Mouse (Mus musculus) MEL (cell line): ENCODE measurements around the gene B130006D01Rik. TPM values are rescaled to one million over a fixed set of nuclear protein-coding genes. Genes with fewer than 3 reads are reported as not detected.

Source experiments
- DNase-seq: peaks from one replicate; pipeline ENCODE4 v3.0.0; 2011; ENCODE audit warnings: low read depth, low spot score
- H3K27ac ChIP-seq: 2 replicates; pipeline ENCODE4 v1.5.1; 2012; ENCODE audit warnings: low read depth, mild to moderate bottlenecking, control low read depth, low read length, moderate library complexity; ENCODE audit not compliant: control insufficient read depth
- H3K27me3 ChIP-seq, 2 experiments: fragments of 150-350 bp in 1 of 2; sonication (generic) in 1 of 2; 2 replicates each; pipeline ENCODE4 v1.6.1; 2012; ENCODE audit warnings: low read length in 2 of 2, mild to moderate bottlenecking in 2 of 2, improper control_type of control experiment in 1 of 2, moderate library complexity in 1 of 2; ENCODE audit not compliant: insufficient read depth in 2 of 2, control insufficient read depth in 1 of 2
- H3K36me3 ChIP-seq, 2 experiments: 2 replicates each; pipeline ENCODE4 v1.6.1; 2012 to 2014; ENCODE audit warnings: low read length in 2 of 2, improper control_type of control experiment in 1 of 2, inconsistent platforms in 1 of 2, mild to moderate bottlenecking in 1 of 2; ENCODE audit not compliant: insufficient read depth in 2 of 2, control insufficient read depth in 1 of 2
- H3K4me1 ChIP-seq, 2 experiments: fragments of 150-350 bp in 1 of 2; sonication (generic) in 1 of 2; 2 replicates each; pipeline ENCODE4 v1.6.1; 2012; ENCODE audit warnings: low read length in 2 of 2, improper control_type of control experiment in 1 of 2, mild to moderate bottlenecking in 1 of 2; ENCODE audit not compliant: insufficient read depth in 2 of 2, control insufficient read depth in 1 of 2
- H3K4me3 ChIP-seq, 2 experiments: fragments of 150-350 bp in 1 of 2; sonication (generic) in 1 of 2; 2 replicates each; pipeline ENCODE4 v1.5.1; 2012; ENCODE audit warnings: low read depth in 2 of 2, low read length in 2 of 2, mild to moderate bottlenecking in 2 of 2, moderate library complexity in 2 of 2, control low read depth in 1 of 2, improper control_type of control experiment in 1 of 2; ENCODE audit not compliant: control insufficient read depth in 1 of 2, insufficient read depth in 1 of 2
- H3K79me2 ChIP-seq: 2 replicates; pipeline ENCODE4 v1.6.1; 2012; ENCODE audit warnings: mild to moderate bottlenecking, low read length, moderate library complexity; ENCODE audit not compliant: control insufficient read depth, poor library complexity, insufficient read depth
- H3K9ac ChIP-seq: 2 replicates; pipeline ENCODE4 v1.6.1; 2012; ENCODE audit warnings: low read depth, mild to moderate bottlenecking, control low read depth, low read length, moderate library complexity; ENCODE audit not compliant: control insufficient read depth, poor library complexity, severe bottlenecking
- H3K9me3 ChIP-seq: fragments of 150-350 bp; sonication (generic); replicated peaks from 2 replicates; pipeline ENCODE4 v1.6.1; 2012; ENCODE audit warnings: mild to moderate bottlenecking, low read length, improper control_type of control experiment, moderate library complexity; ENCODE audit not compliant: insufficient read depth
- CHD2 ChIP-seq: IDR thresholded peaks from 2 replicates; pipeline ENCODE4 v1.6.1; 2011; ENCODE audit warnings: low read length, improper control_type of control experiment
- ELF1 ChIP-seq: IDR thresholded peaks from 2 replicates; pipeline ENCODE4 v1.6.1; 2014; ENCODE audit warnings: low read depth, mild to moderate bottlenecking, inconsistent platforms, low read length, improper control_type of control experiment, moderate library complexity
- GATA1 ChIP-seq: IDR thresholded peaks from 2 replicates; pipeline ENCODE4 v1.6.1; 2011; ENCODE audit warnings: low read depth, low read length, improper control_type of control experiment
- HCFC1 ChIP-seq: IDR thresholded peaks from 2 replicates; pipeline ENCODE4 v1.6.1; 2012; ENCODE audit warnings: low read depth, mild to moderate bottlenecking, inconsistent platforms, low read length, improper control_type of control experiment, moderate library complexity
- JUND ChIP-seq: IDR thresholded peaks from 2 replicates; pipeline ENCODE4 v1.6.1; 2011; ENCODE audit warnings: low read depth, mild to moderate bottlenecking, improper control_type of control experiment, low read length
- MEF2A ChIP-seq: IDR thresholded peaks from 2 replicates; pipeline ENCODE4 v1.6.1; 2014; ENCODE audit warnings: low read depth, mild to moderate bottlenecking, inconsistent platforms, low read length, improper control_type of control experiment; ENCODE audit not compliant: poor library complexity, insufficient replicate concordance, severe bottlenecking; ENCODE audit errors: extremely low read depth
- MXI1 ChIP-seq: IDR thresholded peaks from 2 replicates; pipeline ENCODE4 v1.6.1; 2011; ENCODE audit warnings: mild to moderate bottlenecking, low read depth, low read length, improper control_type of control experiment
- MYB ChIP-seq: IDR thresholded peaks from 2 replicates; pipeline ENCODE4 v1.6.1; 2011; ENCODE audit warnings: mild to moderate bottlenecking, low read depth, low read length, improper control_type of control experiment
- NRF1 ChIP-seq: IDR thresholded peaks from 2 replicates; pipeline ENCODE4 v1.6.1; 2014; ENCODE audit warnings: low read depth, mild to moderate bottlenecking, inconsistent platforms, low read length, improper control_type of control experiment, moderate library complexity; ENCODE audit not compliant: poor library complexity, insufficient read depth, severe bottlenecking
- POLR2A ChIP-seq, 2 experiments: IDR thresholded peaks; 2 replicates each; pipeline ENCODE4 v1.6.1; 2011 to 2012; ENCODE audit warnings: low read length in 2 of 2, mild to moderate bottlenecking in 2 of 2, control low read depth in 1 of 2, improper control_type of control experiment in 1 of 2, low read depth in 1 of 2, moderate library complexity in 1 of 2; ENCODE audit not compliant: control insufficient read depth in 1 of 2, insufficient read depth in 1 of 2, poor library complexity in 1 of 2
- RCOR1 ChIP-seq: IDR thresholded peaks from 2 replicates; pipeline ENCODE4 v1.6.1; 2012; ENCODE audit warnings: low read depth, mild to moderate bottlenecking, inconsistent platforms, low read length, improper control_type of control experiment
- SIN3A ChIP-seq: IDR thresholded peaks from 2 replicates; pipeline ENCODE4 v1.6.1; 2012; ENCODE audit warnings: low read length, improper control_type of control experiment, inconsistent platforms
- SMC3 ChIP-seq: IDR thresholded peaks from 2 replicates; pipeline ENCODE4 v1.6.1; 2011; ENCODE audit warnings: low read depth, low read length, improper control_type of control experiment
- TBP ChIP-seq: IDR thresholded peaks from 2 replicates; pipeline ENCODE4 v1.8.0; 2011; ENCODE audit warnings: low read depth, low read length, improper control_type of control experiment
- UBTF ChIP-seq: IDR thresholded peaks from 2 replicates; pipeline ENCODE4 v1.6.1; 2012; ENCODE audit warnings: low read depth, mild to moderate bottlenecking, inconsistent platforms, low read length, improper control_type of control experiment, moderate library complexity, borderline replicate concordance; ENCODE audit not compliant: insufficient read depth
- ZKSCAN1 ChIP-seq: IDR thresholded peaks from 2 replicates; pipeline ENCODE4 v1.6.1; 2012; ENCODE audit warnings: low read depth, mild to moderate bottlenecking, inconsistent platforms, low read length, improper control_type of control experiment, moderate library complexity
- ZMIZ1 ChIP-seq: IDR thresholded peaks from 2 replicates; pipeline ENCODE4 v1.6.1; 2012; ENCODE audit warnings: low read depth, mild to moderate bottlenecking, inconsistent platforms, low read length, improper control_type of control experiment, moderate library complexity
- ZNF384 ChIP-seq: IDR thresholded peaks from 2 replicates; pipeline ENCODE4 v1.6.1; 2012; ENCODE audit warnings: low read depth, mild to moderate bottlenecking, inconsistent platforms, low read length, improper control_type of control experiment
- polyA plus RNA-seq, 2 experiments: library from polyadenylated mRNA; stranded (reverse) in 1 of 2; unstranded in 1 of 2; fragments of >175 nt in 1 of 2; fragments of >200 nt in 1 of 2; gene quantifications; 2 replicates each; pipeline versions ENCODE4 v1.2.1 to v1.2.4; 2012; ENCODE audit warnings: low replicate concordance in 2 of 2, low read depth in 1 of 2; ENCODE audit not compliant: insufficient read length in 2 of 2, insufficient read depth in 1 of 2, missing spikeins in 1 of 2
- total RNA-seq: library from RNA; depleted of rRNA; stranded (reverse); fragments of 300-350 nt; gene quantifications from 2 replicates; pipeline ENCODE4 v1.2.3, GENCODE M21; 2012

The B130006D01Rik gene
- total and polyA plus RNA-seq, 3 experiments: 0.11 to 0.73 TPM; not detected in 1

- Histone ChIP-seq H3K9ac (no peak overlapping the region), H3K27me3 (no peaks in the 10 kb centered on the region), H3K4me1 (peaks cover 8 to 15% of the 10 kb centered on the region in 2 experiments), H3K79me2 (peaks cover 50% of the 10 kb centered on the region), H3K4me3 (no peak overlapping the region), H3K27ac (no peak overlapping the region), H3K9me3 (no peaks in the 10 kb centered on the region), H3K36me3 (peaks cover 14 to 18% of the 10 kb centered on the region in 2 experiments)
- TF ChIP-seq MEF2A: no peak
- no peak for TF ChIP-seq SIN3A
- no peak for TF ChIP-seq ZKSCAN1
- TF ChIP-seq MYB: no peak
- TF ChIP-seq UBTF: no peak
- no peak for TF ChIP-seq CHD2
- no peak for TF ChIP-seq TBP
- TF ChIP-seq ELF1: no peak
- TF ChIP-seq ZMIZ1: no peak
- TF ChIP-seq JUND: no peak
- TF ChIP-seq NRF1: no peak
- no peak for TF ChIP-seq POLR2A (IDR thresholded peaks at IDR 0.05; ENCODE audit: control insufficient read depth in 1 of 2, insufficient read depth in 1 of 2, low read depth in 1 of 2, low read length in 2 of 2, poor library complexity in 1 of 2)
- TF ChIP-seq GATA1: no peak
- TF ChIP-seq MXI1: no peak
- no peak for DNase-seq
These were observed 21.1 kb downstream of the B130006D01Rik start for GRCm38 (mm10) chr11:95744521-95744920.

DNA sequence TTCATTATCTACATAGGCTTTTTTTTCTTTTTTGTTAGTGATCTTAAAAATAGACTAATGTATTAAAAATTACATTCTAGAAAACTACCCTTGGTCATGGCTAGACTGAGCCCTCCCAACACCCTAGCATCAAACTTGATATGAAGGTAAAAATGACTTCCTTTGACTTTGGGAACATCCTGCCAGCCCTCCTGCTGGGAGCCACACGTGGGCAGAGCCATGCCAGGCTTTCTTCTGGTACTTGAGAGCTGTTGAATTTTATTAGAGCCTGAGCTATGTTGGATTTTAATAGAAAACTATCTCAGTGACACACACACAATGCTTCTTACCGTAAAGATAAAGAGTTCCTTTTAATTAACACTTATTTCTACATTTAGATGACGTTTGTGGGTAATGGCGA is 23.4 kb downstream of the B130006D01Rik start:
- no peak overlapping the region for H3K4me3 ChIP-seq
- TF ChIP-seq RCOR1 (no peak), POLR2A (IDR thresholded peaks at IDR 0.05; ENCODE audit: control insufficient read depth in 1 of 2, insufficient read depth in 1 of 2, low read depth in 1 of 2, low read length in 2 of 2, poor library complexity in 1 of 2) (no peak), SMC3 (no peak), ZNF384 (no peak), MXI1 (0 out of 2 replicates have a peak, but pooled peaks have one; percentile 24), HCFC1 (no peak), SIN3A (0 out of 2 replicates have a peak, but pooled peaks have one; percentile 8)
- H3K9me3 ChIP-seq: no peaks in the 10 kb centered on the region
- H3K9ac ChIP-seq: no peak overlapping the region
- peaks cover 18 to 23% of the 10 kb centered on the region in 2 experiments for H3K4me1 ChIP-seq
- no peak for DNase-seq
- peaks cover 37% of the 10 kb centered on the region for H3K79me2 ChIP-seq
- H3K36me3 ChIP-seq: peaks cover 15 to 26% of the 10 kb centered on the region in 2 experiments
- H3K27me3 ChIP-seq: no peaks in the 10 kb centered on the region
- no peak overlapping the region for H3K27ac ChIP-seq
